Mouse (Mus musculus): ENCODE results near the gene Ccr7.

- no peak for TF ChIP-seq CTCF (IDR thresholded peaks at IDR 0.05; ENCODE audit: low read depth)
- TF ChIP-seq EP300 (IDR thresholded peaks at IDR 0.05; ENCODE audit: low read depth): no peak
Observed at GRCm38 (mm10) chr11:99127785-99128682, 26.8 kb downstream of the Ccr7 start.
